Mouse (Mus musculus): ENCODE measurements around the gene Gm10521. TPM values are rescaled to one million over a fixed set of nuclear protein-coding genes. Genes with fewer than 3 reads are reported as not detected.
"Not testable (repeated sequence)": the region's sequence is repeated elsewhere in the genome, so short reads cannot be mapped to it uniquely, and the experiment has no call there.

Gene Gm10521
- polyA plus RNA-seq (2012) = not detected in 2 replicates

GRCm38 (mm10) chr1:171895364-171895763 is at the start of gene Gm10521:
Gene Gm10521, plus strand, starts transcription at chr1:171895664.
- not testable (repeated sequence) for TF ChIP-seq GATA1 (IDR thresholded peaks at IDR 0.05; ENCODE audit: low read length)

GRCm38 (mm10) chr1:171848201-171848600 is 47.3 kb upstream of the Gm10521 start:
- TF ChIP-seq GATA1 (IDR thresholded peaks at IDR 0.05; ENCODE audit: low read length) = no peak

GRCm38 (mm10) chr1:171848757-171849156 is 46.7 kb upstream of the Gm10521 start:
- no peak for TF ChIP-seq GATA1 (IDR thresholded peaks at IDR 0.05; ENCODE audit: low read length)

- TF ChIP-seq GATA1 (IDR thresholded peaks at IDR 0.05; ENCODE audit: low read length) = no peak
Measured at GRCm38 (mm10) chr1:171849454-171849853, 46.0 kb upstream of the Gm10521 start.

- TF ChIP-seq GATA1 (IDR thresholded peaks at IDR 0.05; ENCODE audit: low read length) = no peak
Measured at GRCm38 (mm10) chr1:171865467-171865866, 30.0 kb upstream of the Gm10521 start.

- TF ChIP-seq GATA1 (IDR thresholded peaks at IDR 0.05; ENCODE audit: low read length) = no peak
Measured at GRCm38 (mm10) chr1:171886989-171887388, 8.5 kb upstream of the Gm10521 start.

GRCm38 (mm10) chr1:171904011-171904410 is 8.5 kb downstream of the Gm10521 start:
- no peak for TF ChIP-seq GATA1 (IDR thresholded peaks at IDR 0.05; ENCODE audit: low read length)

GRCm38 (mm10) chr1:171915638-171916458 is 20.4 kb downstream of the Gm10521 start:
- TF ChIP-seq GATA1 (IDR thresholded peaks at IDR 0.05; ENCODE audit: low read length) = no peak

- TF ChIP-seq GATA1 (IDR thresholded peaks at IDR 0.05; ENCODE audit: low read length) = no peak
Measured at GRCm38 (mm10) chr1:171917305-171918039, 22.0 kb downstream of the Gm10521 start, which contains the start of gene Slamf6. Gene Slamf6, plus strand, starts transcription at chr1:171917515.

GRCm38 (mm10) chr1:171918136-171918920 is 22.9 kb downstream of the Gm10521 start:
- no peak for TF ChIP-seq GATA1 (IDR thresholded peaks at IDR 0.05; ENCODE audit: low read length)

GRCm38 (mm10) chr1:171919193-171919592 is 23.7 kb downstream of the Gm10521 start:
- TF ChIP-seq GATA1 (IDR thresholded peaks at IDR 0.05; ENCODE audit: low read length) = no peak

GRCm38 (mm10) chr1:171919901-171920510 is 24.5 kb downstream of the Gm10521 start:
- TF ChIP-seq GATA1 (IDR thresholded peaks at IDR 0.05; ENCODE audit: low read length) = no peak

- no peak for TF ChIP-seq GATA1 (IDR thresholded peaks at IDR 0.05; ENCODE audit: low read length)
Measured at GRCm38 (mm10) chr1:171920989-171921621, 25.6 kb downstream of the Gm10521 start.

GRCm38 (mm10) chr1:171921641-171922040 is 26.2 kb downstream of the Gm10521 start:
- no peak for TF ChIP-seq GATA1 (IDR thresholded peaks at IDR 0.05; ENCODE audit: low read length)

GRCm38 (mm10) chr1:171922844-171923243 is 27.4 kb downstream of the Gm10521 start:
- TF ChIP-seq GATA1 (IDR thresholded peaks at IDR 0.05; ENCODE audit: low read length) = no peak
